Mouse (Mus musculus): ENCODE results near the gene Cntn3.
"Not testable (repeated sequence)": the region's sequence is repeated elsewhere in the genome, so short reads cannot be mapped to it uniquely, and the experiment has no call there.

Gene Cntn3

DNA sequence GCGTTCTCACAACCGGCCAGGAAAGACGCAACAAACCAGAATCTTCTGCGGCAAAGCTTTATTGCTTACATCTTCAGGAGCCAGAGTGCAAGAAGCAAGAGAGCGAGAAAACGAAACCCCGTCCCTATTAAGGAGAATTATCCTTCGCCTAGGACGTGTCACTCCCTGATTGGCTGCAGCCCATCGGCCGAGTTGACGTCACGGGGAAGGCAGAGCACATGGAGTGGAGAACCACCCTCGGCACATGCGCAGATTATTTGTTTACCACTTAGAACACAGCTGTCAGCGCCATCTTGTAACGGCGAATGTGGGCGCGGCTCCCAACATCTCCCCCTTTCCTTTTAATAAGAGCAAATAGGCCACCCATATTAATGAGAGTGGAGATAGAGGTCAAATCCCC, at the start of gene Cntn3:
Gene Cntn3, minus strand, starts transcription at position 101 of the 400 bp plus-strand sequence.
- not testable (repeated sequence) for DNase-seq (ENCODE audit: low read depth)

DNA sequence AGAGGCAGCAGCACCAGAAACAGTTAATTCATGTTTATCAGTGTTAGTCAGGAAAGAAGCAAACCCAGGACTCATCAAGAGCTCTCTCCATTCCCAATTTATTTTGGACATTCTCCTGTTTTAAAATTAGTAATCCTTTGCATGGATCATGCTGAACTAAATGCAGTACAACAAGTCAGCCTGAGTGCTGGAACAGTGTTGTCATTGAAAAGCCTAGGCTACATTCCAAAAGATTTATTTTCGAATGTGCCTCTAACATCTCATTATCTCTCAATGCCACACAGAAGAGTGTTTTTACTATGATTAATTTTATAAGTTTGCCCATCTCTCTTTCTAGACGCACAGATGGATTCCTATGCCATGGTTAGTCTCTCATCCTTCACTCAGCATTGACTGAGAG, 27.9 kb upstream of the Cntn3 start:
- no peak for DNase-seq (ENCODE audit: low read depth)

- no peak for DNase-seq (ENCODE audit: low read depth)
These were observed 24.9 kb upstream of the Cntn3 start for GRCm38 (mm10) chr6:102597756-102598155.

- DNase-seq (ENCODE audit: low read depth), result no peak
These were observed 17.2 kb upstream of the Cntn3 start for GRCm38 (mm10) chr6:102590151-102590550.

DNA sequence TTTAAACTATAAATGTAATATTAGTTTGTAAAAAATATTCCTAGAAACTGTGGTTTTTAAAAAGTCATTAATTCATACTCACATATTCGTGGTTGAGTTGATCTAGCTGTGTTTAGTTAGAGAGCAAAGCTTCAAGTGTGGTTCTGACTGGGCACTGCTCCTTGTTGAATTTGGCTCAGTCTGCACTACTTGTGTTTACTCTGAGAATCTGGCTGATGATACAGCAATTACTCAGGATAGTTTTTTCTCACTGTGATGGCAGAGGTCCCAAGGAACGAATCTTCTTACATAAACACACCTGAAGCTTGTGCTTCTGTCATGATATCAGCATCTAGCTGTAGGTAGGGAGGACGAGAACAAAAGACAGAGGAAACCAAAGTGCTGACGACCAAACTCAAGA, 16.4 kb upstream of the Cntn3 start:
- DNase-seq (ENCODE audit: low read depth), result no peak

DNA sequence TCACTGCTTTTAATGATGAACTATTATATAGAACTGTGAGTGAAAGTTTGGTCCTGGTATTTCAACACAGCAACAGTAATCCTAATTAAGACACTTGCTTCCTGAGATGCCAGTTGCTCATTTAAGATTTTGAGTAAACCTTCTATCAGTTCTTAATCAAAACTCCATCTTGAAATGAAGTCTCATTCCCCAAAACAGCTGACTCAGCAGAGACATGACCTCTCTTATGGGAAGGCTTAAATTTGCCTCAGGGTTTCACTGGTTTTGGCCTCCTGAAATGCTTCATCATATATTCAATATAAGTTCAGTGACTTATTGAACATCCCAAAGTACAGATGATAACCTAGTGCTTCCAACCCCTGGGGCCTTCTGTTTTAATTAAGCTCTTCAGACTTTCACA, 13.2 kb upstream of the Cntn3 start:
- no peak for DNase-seq (ENCODE audit: low read depth)

- DNase-seq (ENCODE audit: low read depth), result no peak
These were observed 10.7 kb upstream of the Cntn3 start for GRCm38 (mm10) chr6:102583578-102583977.

DNA sequence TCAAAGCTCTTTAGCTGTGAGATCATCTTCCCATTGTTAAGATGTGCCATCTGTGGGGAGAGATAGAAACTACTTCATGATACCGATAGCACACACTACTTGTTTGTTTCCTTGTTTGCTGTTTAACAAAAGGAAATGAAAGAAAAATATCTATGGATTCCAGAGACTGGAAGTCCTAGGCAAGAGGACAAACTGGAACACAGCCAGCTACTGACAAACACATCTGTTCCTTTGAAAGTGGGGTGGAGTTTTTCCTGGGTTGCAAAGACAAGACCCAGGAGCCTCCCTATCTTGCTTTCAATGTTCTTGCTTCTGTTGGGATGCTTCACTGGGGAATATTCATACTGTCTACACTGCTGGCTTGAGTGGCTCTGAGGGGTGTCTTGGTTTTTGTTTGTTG, 5.4 kb downstream of the Cntn3 start:
- DNase-seq (ENCODE audit: low read depth), result no peak

DNA sequence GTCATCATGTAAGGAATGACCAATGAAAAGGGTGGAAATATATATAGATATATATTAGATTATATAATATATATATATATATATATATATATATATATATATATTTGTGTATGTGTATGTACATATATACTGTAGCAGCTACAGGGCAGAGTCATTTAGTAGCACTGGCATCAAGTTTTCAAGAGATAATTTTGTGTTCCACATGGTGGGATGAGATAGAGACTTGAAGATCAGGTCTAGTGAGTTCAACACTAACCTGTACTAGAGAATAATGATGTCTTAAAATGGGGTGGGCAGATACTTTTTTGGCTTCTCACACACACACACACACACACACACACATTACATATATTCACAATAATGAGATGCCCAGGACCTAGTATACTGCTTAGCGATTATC, 7.7 kb downstream of the Cntn3 start:
- no peak for DNase-seq (ENCODE audit: low read depth)

DNA sequence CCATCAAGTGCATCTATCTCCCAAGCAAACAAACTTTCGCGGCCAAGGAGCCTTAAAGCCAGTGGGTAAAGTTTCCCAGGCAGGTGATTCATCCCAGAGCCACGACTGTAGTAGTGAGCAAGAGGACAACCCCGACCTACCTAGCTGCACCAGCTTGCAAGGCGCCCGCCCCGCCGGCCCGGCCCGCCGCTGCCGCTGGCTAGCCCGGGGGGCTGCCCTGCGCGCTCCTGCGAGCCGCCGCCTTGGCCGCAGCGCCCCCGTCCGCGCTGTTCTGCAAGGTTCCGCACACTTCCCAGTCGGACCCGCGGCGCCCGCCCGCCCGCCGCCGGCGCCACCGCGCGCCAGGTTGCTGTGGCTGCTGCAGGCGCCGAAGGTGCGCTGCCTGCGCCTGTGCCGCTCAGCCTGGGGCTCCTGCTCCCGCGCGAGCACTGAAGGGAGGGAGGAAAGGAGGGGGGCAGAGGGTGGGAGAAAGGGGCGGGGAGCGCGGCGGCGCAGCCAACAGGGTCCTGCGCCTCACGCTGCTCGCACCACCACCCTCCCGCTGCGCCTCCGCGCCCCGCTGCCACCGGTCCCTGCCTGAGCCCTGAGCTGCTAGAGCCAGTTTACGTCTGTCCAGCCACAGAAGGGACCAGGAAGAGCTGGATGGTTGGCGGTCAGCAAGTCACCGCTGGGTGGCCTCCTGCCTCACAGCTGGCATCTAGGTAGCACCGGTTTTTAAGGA, 8.7 kb downstream of the Cntn3 start:
- DNase-seq (ENCODE audit: low read depth), result no peak

- DNase-seq (ENCODE audit: low read depth), result no peak
These were observed 9.5 kb downstream of the Cntn3 start for GRCm38 (mm10) chr6:102563431-102563830.

DNA sequence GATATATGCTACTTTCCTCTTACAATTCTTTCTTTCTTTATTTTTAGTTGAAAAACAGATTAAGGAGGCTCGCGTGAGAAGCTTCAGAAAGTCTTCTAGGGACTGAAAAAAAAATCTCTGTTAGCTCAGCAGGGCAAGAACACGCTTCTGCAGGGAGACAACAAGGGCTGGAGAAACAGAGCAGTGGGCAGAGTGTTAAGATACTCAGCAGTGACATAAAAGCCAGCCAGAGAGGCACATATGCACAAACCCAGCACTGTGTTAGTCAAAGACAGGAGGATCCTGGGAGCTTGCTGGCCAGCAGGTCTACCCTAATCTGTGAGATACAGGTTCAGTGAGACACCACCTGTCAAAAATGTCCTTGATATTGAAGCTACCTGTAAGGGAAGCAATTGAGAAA, 15.4 kb downstream of the Cntn3 start:
- DNase-seq (ENCODE audit: low read depth), result no peak

DNA sequence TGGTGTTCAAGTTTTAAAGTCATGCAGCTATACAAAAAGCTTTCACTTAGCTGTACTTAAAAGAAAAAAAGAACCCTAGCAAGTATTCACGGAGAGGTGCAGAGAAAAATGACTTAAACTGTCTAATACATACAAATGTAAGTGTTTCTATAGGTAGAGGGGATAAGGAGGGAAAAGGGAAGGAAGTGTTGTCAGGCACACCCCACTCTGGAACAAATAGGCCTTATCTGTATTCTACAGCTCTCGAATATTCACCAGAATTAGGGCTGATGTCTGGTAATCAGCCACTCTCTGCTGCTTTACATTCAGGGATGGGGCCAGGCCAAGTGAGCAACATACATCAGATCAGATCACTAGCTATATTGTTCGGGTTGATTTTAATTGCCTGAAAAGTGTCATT, 16.4 kb downstream of the Cntn3 start:
- DNase-seq (ENCODE audit: low read depth), result no peak

- DNase-seq (ENCODE audit: low read depth), result no peak
These were observed 17.0 kb downstream of the Cntn3 start for GRCm38 (mm10) chr6:102555814-102556437.

DNA sequence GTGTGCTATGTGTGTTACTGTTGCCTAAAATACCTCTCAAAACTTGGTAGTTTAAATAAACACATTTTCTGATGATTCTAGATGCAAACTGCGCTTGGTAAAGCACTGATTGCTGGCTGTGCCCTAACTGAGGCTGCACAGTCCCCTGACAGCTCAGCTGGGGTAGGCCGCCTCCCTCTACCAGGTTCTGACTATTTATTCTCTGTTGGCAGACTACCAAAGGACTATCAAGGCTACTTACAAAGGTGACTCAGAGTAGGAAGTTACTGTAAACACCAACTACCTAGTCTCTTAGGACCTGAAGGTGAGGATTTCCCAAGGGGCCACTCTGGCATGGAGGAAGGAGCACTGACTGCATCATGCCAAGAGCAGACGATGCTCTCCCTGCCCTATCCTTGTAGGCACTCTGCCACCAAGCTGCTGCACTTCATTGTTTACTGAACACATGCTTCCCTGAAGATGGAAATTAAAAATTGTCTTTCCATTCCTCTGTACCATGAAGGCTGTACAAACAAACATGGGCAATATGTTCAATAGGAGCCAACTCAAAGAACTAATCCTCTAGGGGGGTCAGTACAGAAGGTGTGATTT, 17.7 kb downstream of the Cntn3 start:
- no peak for DNase-seq (ENCODE audit: low read depth)

DNA sequence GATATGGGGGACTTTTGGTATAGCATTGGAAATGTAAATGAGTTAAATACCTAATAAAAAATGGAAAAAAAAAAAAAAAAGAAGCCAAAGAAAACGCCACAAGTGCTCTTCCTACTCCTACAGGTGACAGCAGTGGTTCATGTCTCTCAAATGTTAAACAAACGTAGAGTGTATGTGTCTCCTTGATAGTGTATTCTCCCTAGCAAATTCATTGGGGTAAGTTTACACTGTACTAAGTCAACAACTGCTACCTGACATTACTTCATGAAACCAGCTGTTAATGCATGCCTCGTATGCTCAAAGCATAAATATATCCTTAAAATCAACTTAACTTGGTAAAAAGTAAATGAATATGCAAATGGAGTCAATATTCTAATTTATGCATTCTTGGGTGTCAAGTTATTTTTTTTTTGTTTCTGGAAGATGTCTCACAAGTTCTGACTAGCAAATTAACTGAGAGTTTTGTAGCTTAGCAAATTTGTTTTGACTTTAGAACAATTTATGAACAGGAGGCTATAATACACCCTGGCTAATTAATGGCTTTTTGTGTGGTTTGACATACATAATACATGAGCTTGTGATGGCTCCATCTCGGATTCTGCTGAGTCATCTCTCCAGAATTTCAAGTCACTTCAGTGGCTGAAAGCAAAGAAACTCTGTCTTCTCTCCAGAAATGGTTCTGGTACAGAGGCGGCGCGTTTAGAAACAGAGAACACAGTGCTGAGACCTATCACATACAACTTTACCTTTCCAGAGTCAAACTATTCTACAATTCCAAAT, 31.1 kb downstream of the Cntn3 start:
- no peak for DNase-seq (ENCODE audit: low read depth)

DNA sequence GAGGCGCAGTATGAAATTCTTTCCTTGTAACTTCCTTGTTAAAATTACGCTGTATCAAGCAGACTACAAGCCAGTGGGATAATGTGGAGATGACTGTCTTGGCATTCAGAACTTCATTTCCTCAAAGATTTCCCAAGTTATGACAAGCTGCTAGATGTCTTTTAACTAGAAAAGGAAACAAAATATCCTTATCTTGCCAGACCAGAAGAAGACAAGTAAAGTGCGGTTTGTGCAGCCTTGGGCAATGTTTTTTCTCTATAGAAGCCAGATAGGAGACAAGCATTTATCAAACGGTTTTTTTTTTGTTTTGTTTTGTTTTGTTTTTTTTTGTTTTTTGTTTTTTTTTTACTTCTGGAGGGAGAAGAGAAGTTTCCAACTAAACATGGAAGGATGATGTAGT, 37.3 kb downstream of the Cntn3 start:
- DNase-seq (ENCODE audit: low read depth), result no peak

DNA sequence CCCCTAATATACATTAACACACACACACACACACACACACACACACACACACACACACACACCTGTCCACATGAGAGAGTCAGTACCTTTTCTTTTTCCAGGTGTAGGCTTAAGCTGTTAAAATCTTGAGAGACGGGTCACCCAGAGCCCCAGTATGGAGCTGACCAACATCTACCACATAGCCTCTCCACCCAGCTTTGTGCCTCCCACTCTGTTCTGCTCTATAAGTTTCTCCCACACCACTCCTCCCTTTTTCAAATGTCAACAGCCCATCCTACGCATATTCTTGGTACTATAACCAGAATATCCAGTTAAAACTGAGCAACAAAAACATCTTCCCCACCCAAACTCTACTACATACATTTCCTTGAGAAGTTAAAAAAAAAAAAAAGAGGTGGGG, 49.9 kb downstream of the Cntn3 start:
- DNase-seq (ENCODE audit: low read depth), result no peak

DNA sequence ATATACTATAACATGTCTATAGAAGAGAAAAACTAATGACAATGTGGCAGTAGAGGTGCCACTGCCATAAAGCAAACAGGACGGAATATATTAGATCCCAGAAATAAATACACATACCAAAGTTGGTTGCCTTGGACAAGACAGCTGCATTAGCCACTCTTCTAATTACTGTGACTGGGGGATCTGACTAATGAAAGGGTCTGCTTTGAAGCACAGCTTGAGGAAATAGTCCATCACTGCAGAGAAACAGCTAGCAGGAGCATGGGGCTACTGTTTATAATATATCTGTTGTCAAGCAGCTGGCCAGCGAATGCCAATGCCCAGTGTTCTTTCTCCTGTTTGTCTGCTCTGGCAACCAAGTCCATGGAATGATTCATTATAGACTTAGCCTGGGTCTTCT, 51.9 kb downstream of the Cntn3 start:
- no peak for DNase-seq (ENCODE audit: low read depth)

GRCm38 (mm10) chr6:102515231-102515630, 57.7 kb downstream of the Cntn3 start:
- DNase-seq (ENCODE audit: low read depth), result no peak

- no peak for DNase-seq (ENCODE audit: low read depth)
These were observed 60.8 kb downstream of the Cntn3 start for GRCm38 (mm10) chr6:102512085-102512484.

GRCm38 (mm10) chr6:102485509-102485908, 87.4 kb downstream of the Cntn3 start:
- DNase-seq (ENCODE audit: low read depth), result no peak

Measured in naive thymus-derived CD4-positive, alpha-beta T cell, adult 2 months (primary cell).